Mouse (Mus musculus): ENCODE data around the gene Gm20604. TPM values are rescaled to one million over a fixed set of nuclear protein-coding genes. Genes with fewer than 3 reads are reported as not detected.

Gene Gm20604
- total RNA-seq, 2 experiments from 2014 or later, result 13.2 to 16.0 TPM

DNA sequence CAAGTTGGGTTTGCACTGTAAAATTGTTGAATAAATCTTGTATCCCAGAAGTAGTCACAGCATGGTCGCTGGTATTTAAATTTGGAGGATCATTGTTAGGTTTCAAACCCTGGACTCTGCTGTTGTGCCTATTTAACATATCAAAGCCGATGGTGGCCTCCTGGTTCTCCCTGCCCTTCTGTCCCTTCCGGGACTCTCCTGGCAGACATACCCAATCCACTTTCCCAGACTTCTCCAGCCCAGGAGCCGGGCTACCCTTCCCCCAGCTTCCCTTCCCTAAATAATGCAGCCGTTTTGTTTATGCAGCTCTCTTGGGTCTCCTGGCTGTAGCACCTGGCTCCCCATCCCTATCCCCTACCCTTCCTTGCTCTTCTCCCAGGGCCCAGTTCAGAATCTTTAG, 464 bp upstream of the Gm20604 start:
- DNase-seq (ENCODE audit: low spot score in 2 of 2), result no peak
- Histone ChIP-seq H3K4me3 (peak overlapping the region; percentile 80), H3K27ac (peak overlapping the region; percentile 92)
- TF ChIP-seq CTCF (conservative IDR thresholded peaks at IDR 0.05), result no peak

DNA sequence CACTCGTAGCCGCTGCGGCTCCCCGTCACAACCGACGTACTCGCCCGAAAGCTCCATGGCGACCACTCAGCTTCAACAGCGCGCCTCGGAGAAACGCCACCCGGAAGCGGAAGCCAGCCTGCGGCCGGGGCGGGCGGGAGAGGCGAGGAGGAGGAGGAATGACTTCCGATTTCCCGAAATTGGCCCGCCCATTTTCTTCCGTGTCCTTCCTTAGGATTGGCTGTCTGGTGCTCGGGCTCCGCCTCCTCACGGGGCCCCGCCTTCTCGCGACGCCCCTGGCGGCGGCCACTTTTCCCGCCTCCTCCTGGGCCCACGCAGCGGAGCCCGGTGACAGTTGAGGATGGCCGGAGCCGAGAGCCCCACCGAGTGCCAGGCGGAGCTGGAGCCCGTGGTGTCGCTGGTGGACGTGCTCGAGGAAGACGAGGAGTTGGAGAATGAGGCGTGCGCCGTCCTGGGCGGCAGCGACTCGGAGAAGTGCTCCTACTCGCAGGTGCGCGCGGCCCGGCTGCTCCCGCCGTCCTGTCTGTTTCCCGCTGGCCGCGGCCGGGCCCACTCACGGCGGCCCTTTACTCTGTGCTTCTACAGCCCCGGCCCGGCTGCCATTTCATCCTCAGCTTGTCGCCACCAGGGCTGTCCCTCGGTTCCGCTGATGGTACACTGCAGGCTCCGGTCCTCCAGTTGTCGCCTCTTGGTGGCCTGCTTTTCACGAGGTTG, 626 bp downstream of the Gm20604 start, which contains the start of the genes Gm28051, Gon7 and Ubr7:
Gm28051 (minus strand) TSS at position 77 of the 714 bp plus-strand sequence.
Gon7 (minus strand) TSS at position 115 of the 714 bp plus-strand sequence.
Ubr7 (plus strand) TSS at position 279 of the 714 bp plus-strand sequence.
- peak; percentile 71 for TF ChIP-seq CTCF (conservative IDR thresholded peaks at IDR 0.05)
- DNase-seq (ENCODE audit: low spot score in 2 of 2), result peak; percentile 97

GRCm38 (mm10) chr12:102757055-102757688, 1.3 kb downstream of the Gm20604 start:
- peak overlapping the region; percentile 89 for H3K27ac ChIP-seq
- no peak for DNase-seq (ENCODE audit: low spot score in 2 of 2)
- no peak for TF ChIP-seq CTCF (conservative IDR thresholded peaks at IDR 0.05)
- H3K4me3 ChIP-seq, result peak overlapping the region; percentile 80

More for the DNA sequence above, 626 bp downstream of the Gm20604 start, which contains the start of the genes Gm28051, Gon7 and Ubr7:
- peak within 1 kb of the TSS; percentile 92 for H3K27ac ChIP-seq
- H3K4me3 ChIP-seq, result peak within 1 kb of the TSS; percentile 80

DNA sequence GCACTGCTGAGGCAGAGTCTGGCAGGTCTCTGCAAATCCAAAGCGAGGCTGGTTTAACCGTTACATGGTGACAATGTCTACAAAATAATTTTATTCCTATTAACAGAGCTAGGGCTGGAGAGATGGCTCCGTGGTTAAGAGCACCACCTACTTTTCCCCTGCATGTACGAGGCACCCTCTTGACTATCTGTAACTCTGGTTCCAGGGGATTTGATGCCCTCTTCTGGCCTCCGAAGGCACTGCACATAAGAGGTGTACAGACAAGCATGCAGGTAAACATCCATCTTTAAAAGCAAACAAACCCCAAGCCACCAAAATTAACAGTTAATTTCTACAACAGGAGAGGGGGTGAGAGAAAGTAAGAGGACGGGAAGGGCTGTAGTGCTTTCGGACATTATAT, 2.2 kb downstream of the Gm20604 start:
- peak; percentile 60 for TF ChIP-seq CTCF (conservative IDR thresholded peaks at IDR 0.05)

DNA sequence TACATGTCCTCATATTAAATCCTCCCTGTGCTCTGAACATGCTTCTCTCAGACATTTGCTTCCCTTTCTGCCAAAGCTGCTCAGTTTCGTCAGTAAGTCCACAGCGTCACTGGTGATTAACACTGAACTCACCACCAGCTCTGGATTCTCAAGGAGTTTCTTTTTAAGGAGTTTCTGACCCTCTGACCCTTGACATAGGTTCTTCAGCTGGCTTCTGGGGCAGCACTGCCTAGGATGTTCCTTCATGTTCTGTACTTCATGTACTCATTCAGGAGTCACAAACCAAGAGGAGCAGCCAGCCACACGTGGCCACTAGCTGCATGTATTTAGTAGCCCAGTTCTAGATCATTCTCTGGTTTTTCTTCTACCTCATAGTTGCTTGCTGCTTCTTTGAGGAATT, 10.2 kb downstream of the Gm20604 start:
- no peak for TF ChIP-seq CTCF (conservative IDR thresholded peaks at IDR 0.05)
- DNase-seq (ENCODE audit: low spot score in 2 of 2), result no peak

More for the DNA sequence above, 2.2 kb downstream of the Gm20604 start:
- Histone ChIP-seq H3K27ac (no peak overlapping the region), H3K4me3 (no peak overlapping the region; the same call in 1 of the 2 replicates)
- DNase-seq (ENCODE audit: low spot score in 2 of 2), result no peak

GRCm38 (mm10) chr12:102744839-102745238, 13.6 kb downstream of the Gm20604 start:
- H3K27ac ChIP-seq, result no peak overlapping the region
- no peak for DNase-seq (ENCODE audit: low spot score in 2 of 2)
- H3K4me3 ChIP-seq, result peak overlapping the region; percentile 69; the same call in 1 of the 2 replicates
- TF ChIP-seq CTCF (conservative IDR thresholded peaks at IDR 0.05), result no peak

More for the DNA sequence above, 10.2 kb downstream of the Gm20604 start:
- Histone ChIP-seq H3K27ac (no peak overlapping the region), H3K4me3 (no peak overlapping the region)

DNA sequence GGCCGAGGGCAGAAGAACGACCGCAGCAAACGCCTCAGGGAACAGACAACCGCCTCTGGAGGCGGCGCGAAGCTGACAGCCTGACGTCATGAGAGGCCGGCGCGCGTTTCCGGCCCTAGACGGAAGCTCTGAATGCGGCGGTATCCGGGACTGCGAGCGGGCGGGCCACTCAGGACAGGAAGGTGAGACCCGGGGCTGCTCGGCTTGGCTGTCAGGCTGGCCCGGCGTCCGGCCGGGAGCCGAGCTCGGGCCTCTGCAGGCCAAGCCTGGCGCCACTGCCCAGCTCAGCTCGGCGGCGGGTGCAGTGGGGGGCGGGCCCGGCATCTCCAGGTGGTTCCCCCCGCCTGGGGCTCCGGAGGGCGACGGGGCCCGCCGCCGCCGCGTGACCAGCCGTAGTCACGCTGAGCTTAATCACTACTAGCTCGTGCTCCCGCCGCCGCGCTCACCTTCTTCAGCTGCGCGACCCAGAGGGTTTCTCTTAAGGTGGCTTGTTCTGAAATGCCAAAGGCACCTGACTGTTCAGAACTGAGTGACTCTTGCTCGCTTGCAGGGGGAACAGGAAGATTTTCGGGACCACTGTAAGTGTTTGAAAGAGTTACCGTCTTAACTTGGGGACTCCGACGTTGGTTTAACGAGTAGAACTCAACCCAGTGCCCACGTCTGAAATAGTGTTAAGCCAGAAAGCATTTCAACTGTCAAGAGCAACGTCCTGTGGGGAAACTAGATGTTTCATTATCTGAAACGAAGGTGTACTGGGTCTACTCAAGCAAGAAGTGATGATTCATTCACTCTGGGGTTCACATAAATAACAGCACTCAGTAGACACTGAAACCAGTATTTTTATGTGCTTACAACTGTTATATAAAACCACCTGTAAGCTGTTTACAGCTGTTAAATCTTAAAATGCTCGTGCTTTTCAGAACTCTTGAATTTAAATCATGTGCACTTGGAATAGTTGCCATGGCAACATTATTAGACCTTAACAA, 14.6 kb downstream of the Gm20604 start, which contains the start of the genes Moap1 and Tmem251:
Moap1 (minus strand) TSS at position 73 of the 986 bp plus-strand sequence.
Tmem251 (plus strand) TSS at position 174 of the 986 bp plus-strand sequence.
- TF ChIP-seq CTCF (conservative IDR thresholded peaks at IDR 0.05), result peak; percentile 54
- Histone ChIP-seq H3K4me3 (peak within 1 kb of the TSS; percentile 69), H3K27ac (peak within 1 kb of the TSS; percentile 94)
- peak; percentile 88 to 89 for DNase-seq (ENCODE audit: low spot score in 2 of 2)

- no peak for DNase-seq (ENCODE audit: low spot score in 2 of 2)
- Histone ChIP-seq H3K27ac (peak overlapping the region; percentile 94), H3K4me3 (peak overlapping the region; percentile 69)
- no peak for TF ChIP-seq CTCF (conservative IDR thresholded peaks at IDR 0.05)
Measured at GRCm38 (mm10) chr12:102743036-102743588, 15.4 kb downstream of the Gm20604 start.

DNA sequence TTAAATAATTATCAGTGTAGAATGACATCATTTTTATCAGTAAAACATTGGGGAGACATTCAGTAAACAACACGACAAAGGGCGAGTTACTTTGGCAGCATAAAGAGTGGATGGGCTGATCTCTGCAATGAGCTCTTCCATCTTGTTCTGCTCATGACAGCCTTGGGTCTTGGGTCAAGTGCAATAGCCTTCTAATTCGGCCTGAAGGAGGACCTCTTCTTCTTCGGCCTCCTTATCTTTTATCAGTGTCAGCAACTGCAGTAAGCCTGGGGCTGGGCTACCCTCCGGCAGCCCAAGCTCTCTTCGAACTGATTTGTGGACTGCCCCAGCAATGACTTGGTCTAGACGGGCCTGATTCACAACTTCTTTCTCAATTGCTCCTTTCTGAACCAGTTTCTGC, 16.4 kb downstream of the Gm20604 start:
- peak overlapping the region; percentile 94 for H3K27ac ChIP-seq
- H3K4me3 ChIP-seq, result peak overlapping the region; percentile 69
- DNase-seq (ENCODE audit: low spot score in 2 of 2), result no peak
- no peak for TF ChIP-seq CTCF (conservative IDR thresholded peaks at IDR 0.05)

- peak; percentile 79 for TF ChIP-seq CTCF (conservative IDR thresholded peaks at IDR 0.05)
- no peak overlapping the region for H3K27ac ChIP-seq
- no peak overlapping the region for H3K4me3 ChIP-seq
- no peak for DNase-seq (ENCODE audit: low spot score in 2 of 2)
Measured at GRCm38 (mm10) chr12:102740285-102740684, 18.2 kb downstream of the Gm20604 start.

DNA sequence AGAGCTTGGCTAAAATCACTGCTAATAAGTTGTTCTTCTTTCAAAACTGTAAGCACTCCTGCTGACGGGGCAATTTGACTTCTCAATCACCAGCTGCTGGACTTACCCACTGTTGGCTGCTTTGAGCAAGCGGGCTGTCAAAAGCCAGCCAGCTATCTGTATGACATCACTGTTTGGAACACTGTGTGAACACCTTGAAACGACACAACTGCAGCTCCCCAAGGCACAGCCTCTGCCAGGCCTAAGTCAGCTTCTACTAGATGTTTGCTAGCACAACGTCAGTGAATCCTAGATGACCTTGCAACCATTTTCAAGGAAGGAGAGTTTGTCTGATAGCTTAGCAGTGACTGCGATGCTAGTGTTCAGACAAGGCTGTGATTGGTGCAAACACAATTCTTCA, 19.4 kb downstream of the Gm20604 start:
- Histone ChIP-seq H3K4me3 (no peak overlapping the region), H3K27ac (no peak overlapping the region)
- no peak for TF ChIP-seq CTCF (conservative IDR thresholded peaks at IDR 0.05)
- no peak for DNase-seq (ENCODE audit: low spot score in 2 of 2)

DNA sequence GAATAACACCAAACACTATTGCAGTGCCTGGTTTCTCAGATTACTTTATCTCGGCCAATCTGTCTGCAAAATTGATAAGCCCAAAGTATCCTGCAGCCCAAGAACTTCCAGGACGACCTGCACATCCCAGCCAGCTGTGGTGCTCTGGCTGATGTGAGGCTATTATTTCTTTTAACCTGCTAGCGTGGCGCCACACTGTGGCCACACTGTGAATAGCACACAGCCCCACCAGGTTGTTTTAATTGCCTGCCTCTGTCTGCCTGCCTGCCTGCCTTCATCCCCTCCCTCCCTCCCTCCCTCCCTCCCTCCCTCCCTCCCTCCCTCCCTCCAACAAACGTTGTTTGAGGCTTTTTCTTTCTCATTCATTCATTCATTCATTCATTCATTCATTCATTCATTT, 25.1 kb downstream of the Gm20604 start:
- no peak for DNase-seq (ENCODE audit: low spot score in 2 of 2)
- Histone ChIP-seq H3K27ac (no peak overlapping the region), H3K4me3 (no peak overlapping the region)
- peak; percentile 71 for TF ChIP-seq CTCF (conservative IDR thresholded peaks at IDR 0.05)
